Mouse (Mus musculus) right cerebral cortex, postnatal 36 days (tissue): ENCODE results near the gene Yaf2.
"Not testable (repeated sequence)": the region's sequence is repeated elsewhere in the genome, so short reads cannot be mapped to it uniquely, and the experiment has no call there.

ENCODE experiments used
- DNase-seq, 2 experiments: peaks; one replicate each; pipeline ENCODE4 v3.0.0; 2022; ENCODE audit warnings: low spot score in 2 of 2, mixed read lengths in 1 of 2

The Yaf2 gene

GRCm38 (mm10) chr15:93253172-93253571, 83.6 kb downstream of the Yaf2 start:
- no peak for DNase-seq

- DNase-seq, result peak in 1 of 2 experiments; percentile 51
Measured at GRCm38 (mm10) chr15:93252396-93252795, 84.3 kb downstream of the Yaf2 start.

GRCm38 (mm10) chr15:93251553-93252250, 85.0 kb downstream of the Yaf2 start:
- no peak for DNase-seq

GRCm38 (mm10) chr15:93243202-93243601, 93.5 kb downstream of the Yaf2 start:
- DNase-seq, result no peak

DNA sequence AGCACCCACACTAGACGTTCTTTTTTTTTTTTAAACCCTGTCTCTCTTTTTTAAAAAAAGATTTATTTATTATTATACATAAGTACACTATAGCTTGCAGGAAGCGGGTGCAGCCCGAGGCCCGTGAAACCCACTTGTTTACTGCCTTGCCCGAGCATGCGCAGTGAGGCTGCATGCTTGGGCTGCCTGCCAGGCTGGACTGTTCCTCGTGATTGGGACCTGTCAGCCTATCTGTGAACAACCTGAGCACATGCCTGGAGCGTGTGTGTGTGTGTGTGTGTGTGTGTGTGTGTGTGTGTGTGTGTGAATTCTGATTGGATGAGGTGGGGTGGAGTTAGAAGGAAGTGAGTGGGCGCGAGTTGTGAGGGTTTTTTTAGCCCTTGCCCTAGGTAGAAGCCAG, 100.3 kb downstream of the Yaf2 start:
- not testable (repeated sequence) for DNase-seq
